Comparison of ENCODE assay signal across 24 mouse cellular contexts in the genomic region with DNA sequence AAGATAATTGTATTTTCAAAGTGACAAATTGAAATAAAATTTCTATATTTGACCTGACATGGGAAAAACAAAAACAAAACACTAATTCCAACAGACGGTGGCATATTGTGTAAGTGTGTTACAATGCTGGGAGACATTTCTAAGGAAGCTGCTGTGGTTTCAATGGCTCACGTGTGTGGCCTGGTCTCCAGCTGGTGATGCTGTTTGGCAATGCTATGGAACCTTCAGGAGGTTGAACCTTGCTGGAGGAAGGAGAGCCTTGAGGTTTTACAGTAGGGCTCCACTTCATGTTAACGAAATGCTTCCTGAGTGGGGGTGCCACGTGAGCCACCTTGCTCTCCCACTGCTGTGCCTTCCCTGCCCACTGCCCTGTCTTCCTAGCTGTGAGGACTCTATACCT. TPM values are rescaled to one million over a fixed set of nuclear protein-coding genes. Genes with fewer than 3 reads are reported as not detected.
DNase-seq lines count a peak whose midpoint lies in the region; ATAC-seq and TF ChIP-seq lines count a peak whose summit lies in the region.
"Had no signal": no experiment of that assay in that cellular context is flagged by ENCODE, and none has a peak within 500 bp of the region (broad histone marks: within the 10 kb centered on the region; RNA-seq: fewer than 3 reads in every experiment).

No protein-coding gene starts in this region.

- no peaks in the 10 kb centered on the region for H3K27me3 ChIP-seq in intestine, postnatal 0 days (replicated peaks; ENCODE audit: control insufficient read depth, insufficient read depth, low read length)
- H3K27me3 ChIP-seq: embryonic facial prominence, embryonic 12.5 days; forebrain, embryonic 13.5 days; forebrain, embryonic 15.5 days had no signal

- no peak overlapping the region for H3K27ac ChIP-seq in intestine, postnatal 0 days (ENCODE audit: low read depth, low read length)
- H3K27ac ChIP-seq: embryonic facial prominence, embryonic 10.5 days; embryonic facial prominence, embryonic 12.5 days; forebrain, embryonic 13.5 days; forebrain, embryonic 15.5 days had no signal

- H3K9me3 ChIP-seq in intestine, postnatal 0 days (ENCODE audit: control insufficient read depth) = no peaks in the 10 kb centered on the region
- H3K9me3 ChIP-seq: embryonic facial prominence, embryonic 10.5 days; embryonic facial prominence, embryonic 12.5 days; forebrain, embryonic 13.5 days; forebrain, embryonic 15.5 days had no signal

- TF ChIP-seq CTCF in intestine, postnatal 0 days (IDR thresholded peaks at IDR 0.05; ENCODE audit: low read depth) = no peak

- DNase-seq in lung, postnatal 36 days = peak; percentile 33
- no peak for DNase-seq in lung, postnatal 10 days
- DNase-seq in frontal cortex, postnatal 10 days (ENCODE audit: low spot score in 2 of 2) = no peak
- DNase-seq: adrenal gland, adult 2 months; adrenal gland, postnatal 10 days; adrenal gland, postnatal 25 days; cerebellum, adult 11 months; cerebellum, adult 18-20 months; cerebellum, adult 8-10 months; cerebellum, adult 9-11 months; cerebellum, postnatal 14 days; cerebellum, postnatal 36 days; forebrain, postnatal 0 days had no signal

- no peak overlapping the region for H3K4me3 ChIP-seq in intestine, postnatal 0 days (ENCODE audit: low read depth, low read length)
- H3K4me3 ChIP-seq: embryonic facial prominence, embryonic 10.5 days; embryonic facial prominence, embryonic 12.5 days; forebrain, embryonic 13.5 days; forebrain, embryonic 15.5 days had no signal

- no peaks in the 10 kb centered on the region for H3K4me1 ChIP-seq in intestine, postnatal 0 days (replicated peaks; ENCODE audit: control insufficient read depth, insufficient read depth, low read length)
- H3K4me1 ChIP-seq: embryonic facial prominence, embryonic 10.5 days; embryonic facial prominence, embryonic 12.5 days; forebrain, embryonic 13.5 days; forebrain, embryonic 15.5 days had no signal

- H3K4me2 ChIP-seq in intestine, postnatal 0 days (replicated peaks; ENCODE audit: low read depth) = no peak overlapping the region
- H3K4me2 ChIP-seq: embryonic facial prominence, embryonic 12.5 days; forebrain, embryonic 13.5 days; forebrain, embryonic 15.5 days had no signal

- H3K36me3 ChIP-seq in intestine, postnatal 0 days (ENCODE audit: control insufficient read depth, insufficient read depth) = no peaks in the 10 kb centered on the region
- H3K36me3 ChIP-seq: embryonic facial prominence, embryonic 10.5 days; embryonic facial prominence, embryonic 12.5 days; forebrain, embryonic 15.5 days had no signal

- H3K9ac ChIP-seq in intestine, postnatal 0 days (ENCODE audit: low read depth, low read length) = no peak overlapping the region
- H3K9ac ChIP-seq: embryonic facial prominence, embryonic 12.5 days; forebrain, embryonic 13.5 days; forebrain, embryonic 15.5 days; forebrain, postnatal 0 days had no signal

- ATAC-seq in granulocyte monocyte progenitor cell, adult 5-6 weeks (replicated peaks; ENCODE audit: poor library complexity, severe bottlenecking) = peak; percentile 89
- ATAC-seq in intestine, postnatal 0 days = no peak
- ATAC-seq: forebrain, embryonic 13.5 days; forebrain, embryonic 15.5 days; forebrain, postnatal 0 days had no signal

- 75% methylated on average over 4 of the region's 4 CpGs for WGBS in intestine, postnatal 0 days

RNA-seq across cellular contexts. Expression of gene Marco, which starts 6.8 kb away (rescaled TPM):
- total RNA-seq in granulocyte monocyte progenitor cell, adult 5-6 weeks (2014; fragmentation: Nextera tagmentation) = not detected in 2 replicates
- not detected in 2 replicates for total RNA-seq in granulocyte monocyte progenitor cell, adult 5-6 weeks (2017)
- 0.08 and 0.26 TPM in 2 replicates for polyA plus RNA-seq in intestine, postnatal 0 days (2015; fragmentation: Nextera tagmentation; extraction: Ambion mirVana)
- total RNA-seq: adrenal gland, adult 2 months; adrenal gland, postnatal 25 days; ES-E14; forebrain, postnatal 0 days; MEL had no signal
- polyA plus RNA-seq: adrenal gland, adult 2 months; C2C12; cortical plate, adult 2 months; embryonic facial prominence, embryonic 10.5 days; embryonic facial prominence, embryonic 14.5 days; forebrain, embryonic 13.5 days; forebrain, postnatal 0 days had no signal
